Mouse (Mus musculus): Measurements from ENCODE around the gene Gnl2.

The Gnl2 gene

GRCm38 (mm10) chr4:125004886-125005285, 11.5 kb upstream of the Gnl2 start:
- no peak for DNase-seq

- DNase-seq, result no peak
Observed at GRCm38 (mm10) chr4:125007460-125007859, 8.9 kb upstream of the Gnl2 start.

GRCm38 (mm10) chr4:125008220-125008619, 8.2 kb upstream of the Gnl2 start:
- DNase-seq, result no peak

- DNase-seq, result no peak
Observed at GRCm38 (mm10) chr4:125008712-125009111, 7.7 kb upstream of the Gnl2 start.

- DNase-seq, result no peak
Observed at GRCm38 (mm10) chr4:125017431-125017830, 1.0 kb downstream of the Gnl2 start.

DNA sequence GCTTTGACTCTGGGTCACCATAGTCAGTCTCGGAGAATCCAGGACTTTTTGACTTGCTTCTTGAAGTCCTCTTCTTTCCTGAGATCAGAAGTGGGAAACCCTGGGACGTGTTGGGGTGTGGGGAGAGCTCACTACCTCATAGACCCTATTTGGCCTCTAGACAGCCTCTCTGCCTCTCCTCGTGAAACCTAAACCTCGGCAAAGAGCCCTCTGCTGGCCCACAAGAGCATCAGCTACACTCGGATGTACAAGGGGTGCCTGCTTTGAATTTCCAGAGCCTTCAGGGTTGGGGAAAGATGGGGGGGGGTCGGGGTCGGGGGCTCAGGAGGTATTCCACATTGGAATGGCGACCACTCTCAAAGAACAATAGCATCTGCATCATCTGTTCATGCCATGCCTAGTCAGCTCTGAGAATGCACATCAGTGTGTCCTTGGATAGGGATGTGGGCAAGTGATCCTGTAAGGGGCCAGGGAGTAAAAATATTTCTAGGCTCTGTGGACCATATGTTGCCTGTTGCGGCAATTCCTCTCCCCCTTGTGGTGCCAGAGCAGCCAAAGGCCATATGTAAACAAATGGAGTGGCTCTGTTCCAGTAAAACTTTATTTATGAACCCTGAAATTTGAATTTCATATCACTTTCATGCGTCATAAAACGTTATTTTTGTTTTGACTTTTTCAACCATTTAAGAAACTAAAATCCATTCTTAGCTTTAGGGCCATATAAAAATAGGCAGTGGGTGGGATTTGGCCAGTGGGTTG, 4.6 kb downstream of the Gnl2 start:
- peak in 1 of 2 experiments; percentile 31 for DNase-seq

DNA sequence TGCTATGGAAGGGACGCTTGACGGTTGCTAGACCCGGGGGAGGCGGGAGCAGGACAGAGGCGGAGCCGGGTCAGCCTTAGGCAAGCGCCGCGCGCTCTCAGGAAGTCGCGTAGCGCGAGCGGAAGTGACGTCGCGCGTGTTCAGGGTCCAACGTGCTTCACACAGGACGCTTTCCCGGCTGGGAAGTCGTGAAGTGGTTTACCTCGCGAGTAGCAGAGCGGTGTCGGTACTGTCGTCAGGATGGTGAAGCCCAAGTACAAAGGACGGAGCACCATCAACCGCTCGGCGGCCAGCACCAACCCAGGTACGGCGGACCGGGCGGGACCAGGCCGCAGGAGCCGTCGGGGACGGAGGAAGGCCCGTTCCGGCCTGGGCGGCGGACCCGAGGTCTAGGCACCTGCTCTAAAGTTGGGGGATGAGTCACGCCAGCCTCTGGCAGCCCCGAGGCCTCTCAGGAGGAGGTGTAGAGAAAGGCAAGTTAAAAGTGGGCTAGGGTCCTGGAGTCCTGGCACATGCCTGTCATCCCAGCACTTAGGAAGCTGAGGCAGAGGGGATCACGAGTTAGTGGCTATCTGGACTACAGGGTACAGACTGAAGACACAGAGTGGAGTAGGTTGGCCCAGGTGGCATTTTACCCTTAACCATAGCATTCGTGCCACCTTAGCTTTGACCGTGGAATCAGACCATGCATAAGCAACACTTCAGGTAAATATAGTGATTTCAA, 13.7 kb downstream of the Gnl2 start:
- peak; percentile 97 to 99 for DNase-seq

DNA sequence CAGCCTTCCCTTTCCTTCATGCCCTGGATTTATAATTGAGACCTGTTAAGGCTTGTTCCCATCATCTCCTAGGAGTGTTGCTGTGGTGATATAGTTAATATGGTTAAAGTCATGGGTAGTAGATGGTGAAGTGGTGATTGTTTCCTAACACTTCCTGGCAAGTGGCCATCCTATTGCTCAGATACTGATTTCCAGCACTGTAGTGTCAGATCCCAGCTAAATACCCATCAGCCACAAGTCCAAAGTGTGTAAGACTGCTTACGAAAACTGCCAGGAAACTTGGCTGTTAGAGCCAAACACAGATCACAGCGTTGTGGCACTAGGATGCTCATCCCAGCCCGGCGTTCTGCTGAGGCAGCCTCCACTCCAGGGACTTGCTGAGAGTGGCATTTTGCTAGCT, 18.0 kb downstream of the Gnl2 start:
- no peak for DNase-seq

DNA sequence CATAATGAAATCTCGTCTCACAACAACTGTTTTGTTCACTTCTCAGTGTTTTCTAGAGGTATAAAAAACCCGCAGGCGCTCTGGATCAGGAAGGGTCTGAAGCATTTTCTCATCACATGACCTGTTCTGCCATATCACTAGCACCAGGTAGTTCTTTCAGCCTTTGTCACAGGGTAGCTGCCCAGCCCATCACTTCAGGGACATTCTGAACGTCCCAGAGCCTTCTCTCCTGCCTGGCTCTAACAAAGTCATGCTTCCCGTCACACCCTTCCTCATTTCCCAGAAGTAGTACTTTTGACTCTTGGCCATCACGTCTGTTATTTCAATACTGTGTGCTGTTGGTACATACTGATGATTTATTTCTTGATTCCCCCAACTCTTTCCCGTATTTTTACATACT, 28.1 kb downstream of the Gnl2 start:
- DNase-seq, result no peak

DNA sequence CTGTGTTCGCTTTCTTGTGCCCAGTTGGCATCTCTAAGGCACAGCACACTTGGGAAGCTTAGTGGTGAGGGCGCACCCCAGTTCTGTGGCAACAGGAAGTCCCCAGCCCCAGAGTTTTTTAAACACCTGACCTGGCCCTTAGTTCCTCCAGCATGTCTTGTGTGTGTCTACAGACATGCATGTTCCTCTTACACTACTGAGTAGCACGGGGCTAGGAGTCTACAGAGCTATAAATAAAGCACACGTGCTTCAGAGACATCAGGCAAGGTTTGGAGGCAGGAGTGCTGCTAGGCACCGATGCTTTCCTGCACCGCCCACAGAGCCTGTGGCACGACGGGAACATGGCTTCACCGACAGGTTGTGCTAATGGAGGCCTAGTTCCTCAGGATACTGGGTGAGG, 39.0 kb downstream of the Gnl2 start:
- DNase-seq, result no peak

DNA sequence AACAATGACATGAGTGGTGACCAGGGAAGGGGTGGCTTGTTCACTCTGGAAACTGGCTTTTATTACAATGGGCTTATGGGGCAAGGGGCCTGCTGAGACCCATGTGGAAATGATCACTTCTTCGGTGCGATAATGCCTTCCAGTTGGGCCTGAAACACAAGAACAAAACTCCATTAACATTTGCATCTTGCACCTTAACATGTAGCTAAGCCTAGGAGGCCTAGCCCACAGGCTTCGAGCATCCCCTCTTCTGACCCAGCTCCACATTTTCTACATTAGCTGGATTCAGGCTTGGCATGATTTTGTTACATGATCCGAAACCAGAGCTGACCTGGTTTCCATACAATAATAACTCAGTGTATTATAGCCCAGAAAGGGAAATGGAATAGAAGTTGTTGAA, 40.1 kb downstream of the Gnl2 start:
- no peak for DNase-seq

DNA sequence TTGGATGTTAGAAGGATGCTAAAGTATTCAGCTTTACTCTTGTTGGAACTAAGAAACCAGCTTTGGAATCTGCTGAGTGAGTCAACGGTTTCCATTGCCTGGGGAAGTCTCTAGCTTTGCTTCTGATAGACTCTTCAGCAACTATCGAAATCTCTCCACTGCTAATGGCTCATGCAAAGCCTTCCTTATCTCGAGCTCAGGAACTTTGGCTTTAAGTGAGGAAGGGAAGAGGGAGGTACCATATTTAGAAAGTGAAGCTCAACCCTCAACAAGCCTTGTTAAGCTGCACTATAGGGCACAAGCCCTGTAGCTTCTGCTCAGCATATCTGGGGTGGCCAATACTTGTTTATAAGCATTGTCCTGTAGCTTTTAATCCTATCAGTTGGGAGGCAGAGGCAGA, 40.9 kb downstream of the Gnl2 start:
- no peak for DNase-seq

GRCm38 (mm10) chr4:125058033-125058432, 41.6 kb downstream of the Gnl2 start:
- no peak for DNase-seq

DNA sequence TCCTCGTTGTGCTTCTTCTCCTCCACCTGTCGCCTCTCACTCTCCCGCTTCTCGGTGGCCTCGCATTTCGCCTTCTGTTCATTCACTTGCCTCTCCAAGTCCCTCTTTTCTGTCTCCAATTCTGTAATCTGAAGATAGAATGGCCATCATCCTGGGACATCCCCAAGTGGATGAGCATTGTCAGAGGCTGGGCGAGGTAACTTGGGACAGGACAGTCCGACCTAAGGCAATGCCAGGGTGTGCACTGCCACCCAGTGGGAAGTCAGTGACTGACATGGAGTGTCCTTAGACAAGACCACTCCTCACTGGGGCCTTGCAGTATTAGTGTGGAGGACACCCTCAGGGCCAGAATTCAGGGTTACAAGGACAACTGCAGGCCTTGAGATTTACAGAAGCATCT, 42.6 kb downstream of the Gnl2 start:
- peak; percentile 47 to 76 for DNase-seq

DNA sequence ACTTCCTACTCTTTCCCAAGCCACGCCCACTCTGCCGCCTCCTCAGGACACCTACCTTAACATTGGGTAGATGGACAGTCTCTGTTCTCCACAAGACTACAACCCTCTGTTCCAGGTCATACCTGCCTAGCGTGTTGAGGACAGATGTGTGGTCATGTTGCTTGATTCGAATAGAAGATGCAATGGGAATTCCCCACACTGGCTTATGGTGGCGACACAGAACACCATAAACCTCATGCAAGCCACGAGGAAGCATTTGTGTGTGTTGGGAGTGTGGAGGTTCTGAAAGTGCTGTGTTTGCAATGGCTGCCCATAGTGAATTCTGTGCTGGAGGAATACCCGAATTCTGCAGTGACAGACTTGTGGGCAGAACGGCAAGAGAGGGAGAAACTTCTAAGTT, 47.4 kb downstream of the Gnl2 start:
- DNase-seq, result no peak

DNA sequence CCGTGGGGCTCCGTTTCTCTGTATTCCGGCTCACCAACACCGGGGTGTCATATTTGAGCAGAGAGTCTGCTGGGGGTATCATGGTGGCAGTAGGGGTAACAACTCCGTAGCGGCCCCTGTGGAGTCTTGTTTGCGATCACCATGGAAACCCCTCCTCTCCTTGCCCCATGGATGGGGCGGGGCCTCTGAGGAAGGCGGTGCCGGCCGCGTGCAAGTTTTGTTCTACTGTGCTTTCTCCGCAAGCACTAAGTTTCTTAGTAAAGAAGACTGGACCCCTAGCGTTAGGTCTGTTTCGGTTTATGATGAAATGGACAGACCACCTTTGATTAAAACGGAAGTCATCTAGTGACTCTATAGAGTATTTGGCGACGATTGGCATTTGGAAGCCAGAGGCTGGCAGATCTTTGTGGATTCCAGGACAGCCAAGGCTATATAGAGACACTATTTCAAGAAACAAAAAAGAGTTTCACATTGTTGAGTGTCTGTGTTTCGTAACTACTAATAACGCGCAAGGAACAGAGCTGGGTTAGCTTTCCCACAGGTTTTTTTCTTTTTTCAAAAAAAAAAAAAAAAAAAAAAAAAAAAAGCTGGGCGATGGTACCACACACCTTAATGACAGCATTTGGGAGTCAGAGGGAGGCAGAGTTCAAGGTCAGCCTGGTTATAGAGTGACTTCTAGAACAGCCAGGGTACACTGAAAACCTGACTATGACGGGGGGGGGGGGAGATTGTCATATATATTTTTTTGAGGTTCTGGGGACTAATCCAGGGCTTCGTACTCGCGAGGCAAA, 49.3 kb downstream of the Gnl2 start, which contains the start of gene Dnali1:
Gene Dnali1, minus strand, starts transcription at position 187 of the 791 bp plus-strand sequence.
- peak; percentile 72 to 85 for DNase-seq

- peak; percentile 96 to 97 for DNase-seq
Observed at GRCm38 (mm10) chr4:125066490-125067370, 50.3 kb downstream of the Gnl2 start, which contains the start of gene Snip1. Gene Snip1 (plus strand): TSS chr4:125066672.

DNA sequence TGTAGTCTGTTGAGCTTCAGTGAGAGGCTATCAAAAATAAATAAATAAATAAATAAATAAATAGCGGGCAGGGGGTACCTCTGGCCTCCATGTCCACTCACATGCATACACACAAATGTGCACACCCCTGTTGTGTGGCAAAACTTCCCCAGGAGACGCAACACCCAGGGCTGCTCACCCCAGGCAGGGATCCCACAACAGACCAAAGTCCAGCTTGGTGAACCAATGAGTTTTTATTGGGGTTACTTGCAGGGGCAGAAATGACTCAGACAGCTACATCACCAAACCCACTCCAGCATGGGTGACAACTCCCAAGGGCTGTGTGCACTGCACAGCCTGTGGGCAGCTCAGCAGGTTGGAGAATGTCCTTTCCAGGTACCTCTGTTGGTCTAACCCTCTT, 61.3 kb downstream of the Gnl2 start:
- DNase-seq, result peak in 1 of 2 experiments; percentile 23

- no peak for DNase-seq
Observed at GRCm38 (mm10) chr4:125078698-125079097, 62.3 kb downstream of the Gnl2 start.

- DNase-seq, result peak; percentile 86 to 94
Observed at GRCm38 (mm10) chr4:125084403-125085345, 68.3 kb downstream of the Gnl2 start, which contains the start of gene Meaf6. Gene Meaf6 (plus strand): TSS chr4:125085134.

DNA sequence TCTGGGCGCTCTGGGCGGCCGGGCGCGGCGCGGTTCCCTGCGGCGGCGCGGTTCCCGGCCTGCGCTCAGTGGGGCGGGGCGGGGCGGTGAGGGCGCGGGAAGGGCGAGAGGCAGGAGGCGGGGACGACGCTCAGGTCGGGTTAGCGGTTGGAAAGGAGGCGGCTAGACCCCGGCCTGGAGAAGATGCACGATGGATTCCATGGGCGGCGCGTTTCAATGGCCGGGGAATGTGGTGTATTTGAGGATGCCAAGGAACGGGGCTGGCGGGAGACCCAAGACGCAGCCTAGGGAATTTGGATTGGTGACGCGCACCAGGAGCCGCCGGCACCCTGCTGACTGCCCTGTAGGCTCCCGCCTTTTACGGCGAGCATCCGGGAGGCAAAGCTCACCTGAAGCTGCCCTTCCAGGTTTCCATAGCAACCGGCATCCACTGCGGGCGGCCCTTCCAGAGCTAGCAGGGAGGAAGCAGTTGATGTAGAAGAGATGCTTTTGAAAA, 69.0 kb downstream of the Gnl2 start:
- peak; percentile 66 to 90 for DNase-seq
